Mouse (Mus musculus): Measurements from ENCODE around the gene Cpsf7.

Cpsf7 gene

GRCm38 (mm10) chr19:10591659-10592377, 66.8 kb downstream of the Cpsf7 start:
- in situ Hi-C loops (cut with MboI; ENCODE audit: low pct_unique_long_range_greater_than_20kb in 1 of 2, low sequenced_read_pairs in 2 of 2, unreplicated experiment in 1 of 2): no loop called here
